Mouse (Mus musculus) brain, embryonic 14.5 days (tissue): Measurements from ENCODE around the gene 1600012H06Rik. TPM values are rescaled to one million over a fixed set of nuclear protein-coding genes. Genes with fewer than 3 reads are reported as not detected.
"Not testable (repeated sequence)": the region's sequence is repeated elsewhere in the genome, so short reads cannot be mapped to it uniquely, and the experiment has no call there.

ENCODE experiments used
- DNase-seq: peaks from one replicate; pipeline ENCODE4 v3.0.0-alpha.2; 2011; ENCODE audit warnings: low read depth
- CTCF ChIP-seq: fragments of 200-500 bp; IDR thresholded peaks from 2 replicates; pipeline ENCODE4 v1.5.1; 2012; ENCODE audit warnings: inconsistent platforms, mild to moderate bottlenecking, moderate library complexity, borderline replicate concordance; ENCODE audit not compliant: insufficient read depth, insufficient read length; ENCODE audit errors: extremely low read depth
- POLR2A ChIP-seq: fragments of 200-500 bp; IDR thresholded peaks from 2 replicates; pipeline ENCODE4 v1.6.1; 2012; ENCODE audit warnings: mild to moderate bottlenecking, inconsistent platforms, borderline replicate concordance; ENCODE audit not compliant: poor library complexity, insufficient read depth, insufficient read length, severe bottlenecking; ENCODE audit errors: extremely low read depth
- polyA plus RNA-seq: library from polyadenylated mRNA; depleted of rRNA; stranded (reverse); fragments of >200 nt; gene quantifications from 2 replicates; pipeline ENCODE4 v1.2.3, GENCODE M21; 2012

Gene 1600012H06Rik
- polyA plus RNA-seq, 1 experiment: 18.7 TPM

GRCm38 (mm10) chr17:14917866-14918265 is 25.1 kb upstream of the 1600012H06Rik start:
- DNase-seq: no peak
- TF ChIP-seq POLR2A (no peak), CTCF (no peak)

- no peak for TF ChIP-seq POLR2A
- no peak for TF ChIP-seq CTCF
- no peak for DNase-seq
Observed at GRCm38 (mm10) chr17:14921582-14921981, 21.4 kb upstream of the 1600012H06Rik start.

GRCm38 (mm10) chr17:14927644-14928218 is 15.3 kb upstream of the 1600012H06Rik start:
- no peak for TF ChIP-seq CTCF
- no peak for TF ChIP-seq POLR2A
- DNase-seq: no peak

DNA sequence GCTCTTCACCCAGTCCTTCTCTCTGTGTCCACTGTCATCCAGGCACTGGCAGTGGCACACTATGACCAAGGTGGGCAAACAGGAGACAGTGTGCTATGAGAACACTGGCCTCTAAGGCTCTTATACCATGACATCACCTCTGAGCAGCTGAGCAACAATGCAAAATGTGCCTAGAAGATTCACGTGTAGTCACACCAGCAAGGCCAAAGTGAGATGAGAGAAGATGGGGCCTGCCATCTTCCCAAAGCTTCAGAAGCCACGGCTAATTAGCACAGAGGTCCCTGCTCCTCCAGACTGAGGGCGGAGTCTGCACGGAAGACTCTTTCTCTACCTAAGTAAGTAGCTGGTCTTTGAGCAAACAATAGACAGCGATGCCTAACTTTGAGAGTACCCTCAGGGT is 14.4 kb upstream of the 1600012H06Rik start:
- no peak for TF ChIP-seq POLR2A
- TF ChIP-seq CTCF: no peak
- DNase-seq: no peak

- TF ChIP-seq POLR2A (no peak), CTCF (no peak)
- DNase-seq: no peak
Observed at GRCm38 (mm10) chr17:14930697-14931096, 12.3 kb upstream of the 1600012H06Rik start.

DNA sequence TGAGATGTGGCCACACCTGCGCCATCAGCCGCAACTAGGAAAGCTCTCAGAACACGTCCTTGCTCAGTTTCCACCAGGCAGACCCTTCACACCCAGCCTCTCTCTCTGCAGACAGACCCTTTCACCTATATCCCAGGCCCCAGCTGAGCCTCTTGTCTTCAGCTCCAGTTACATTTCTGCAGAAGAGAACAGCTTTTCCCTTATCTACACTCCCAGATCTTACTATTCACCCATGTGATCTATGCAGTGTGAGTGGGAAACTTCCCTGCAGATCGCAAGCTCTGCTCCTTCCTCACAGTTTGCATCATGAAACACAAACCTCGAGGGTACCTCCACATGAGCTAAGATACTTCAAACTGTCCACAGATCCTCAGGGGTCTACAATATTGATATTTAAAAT is 11.5 kb upstream of the 1600012H06Rik start:
- no peak for TF ChIP-seq CTCF
- TF ChIP-seq POLR2A: no peak
- DNase-seq: no peak

DNA sequence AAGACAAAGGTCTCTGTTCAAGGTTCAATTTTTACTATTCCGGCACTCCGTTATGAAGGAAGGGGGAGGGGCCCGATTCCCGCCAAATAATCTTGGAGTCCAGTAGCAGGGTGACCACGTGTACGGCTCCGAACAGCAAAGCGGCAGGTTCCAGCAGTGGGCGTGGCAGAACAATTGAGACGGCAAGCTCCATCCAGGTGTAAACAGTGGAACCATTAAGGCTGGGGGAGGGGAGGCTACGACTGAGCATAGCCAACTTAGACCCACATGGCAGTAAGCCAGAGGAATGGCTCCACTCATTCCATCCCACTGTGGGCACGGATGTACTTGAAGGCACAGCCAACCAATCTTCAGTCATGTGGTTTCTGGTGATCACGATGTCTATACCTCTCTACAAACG is 7.7 kb upstream of the 1600012H06Rik start:
- DNase-seq: not testable (repeated sequence)

DNA sequence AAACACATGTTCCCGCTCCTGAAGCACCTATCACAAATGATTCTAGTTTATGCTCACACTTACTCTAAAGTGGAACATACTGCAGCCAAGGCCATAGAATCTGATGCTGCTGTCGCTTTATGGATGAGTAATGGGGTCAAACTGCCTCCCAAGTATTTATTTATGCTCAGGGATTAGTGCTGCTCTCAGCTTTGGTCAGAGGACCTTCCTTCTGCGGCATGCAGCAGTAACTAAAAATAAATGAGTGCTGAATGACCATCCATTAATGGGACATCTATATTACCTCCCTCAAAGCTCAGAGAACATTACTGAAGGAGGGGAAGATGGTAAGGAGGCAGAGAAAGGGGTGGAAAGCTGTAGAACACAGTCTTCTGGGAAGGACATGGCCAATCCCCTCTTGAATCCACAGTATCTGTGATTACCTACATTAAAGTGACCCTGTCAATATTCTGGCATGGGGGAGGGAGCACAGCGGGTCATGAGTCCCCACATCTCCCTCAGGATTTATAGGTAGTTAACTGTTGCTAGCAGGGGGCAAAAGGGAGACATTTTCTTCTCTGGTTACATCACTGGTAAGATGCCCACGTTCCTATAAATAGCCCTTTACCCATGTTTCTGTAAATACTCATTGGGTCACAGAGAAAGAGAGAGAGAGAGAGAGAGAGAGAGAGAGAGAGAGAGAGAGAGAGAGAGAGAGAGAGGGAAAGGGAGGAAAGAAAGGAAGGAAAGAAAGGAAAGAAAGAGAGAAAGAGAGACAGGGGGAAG is 7.0 kb upstream of the 1600012H06Rik start:
- TF ChIP-seq CTCF (no peak), POLR2A (no peak)
- no peak for DNase-seq

GRCm38 (mm10) chr17:14942181-14942580 is 803 bp upstream of the 1600012H06Rik start:
- DNase-seq: not testable (repeated sequence)

GRCm38 (mm10) chr17:14943729-14944059 is 710 bp downstream of the 1600012H06Rik start:
- TF ChIP-seq CTCF (no peak), POLR2A (no peak)

DNA sequence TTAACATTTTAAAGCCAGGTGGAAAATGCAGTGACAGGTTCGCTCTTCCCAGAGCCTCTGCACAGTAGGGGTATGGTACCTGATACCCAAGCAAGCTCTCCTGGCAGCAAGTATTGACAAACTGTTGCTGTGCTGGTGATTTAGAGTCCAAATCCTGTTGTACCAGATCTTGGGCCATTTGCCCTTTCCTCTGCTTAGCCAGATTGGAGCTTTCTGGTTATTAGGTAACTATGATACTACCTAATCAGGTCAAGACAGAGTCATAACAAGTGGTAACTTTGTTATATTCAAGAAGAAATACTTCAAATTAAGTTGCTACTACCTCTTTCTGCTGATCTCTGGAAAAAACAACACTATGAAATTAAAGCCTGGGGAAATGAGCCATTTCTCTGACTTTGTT is 1.6 kb downstream of the 1600012H06Rik start:
- DNase-seq: no peak
- TF ChIP-seq POLR2A (no peak), CTCF (no peak)

More at GRCm38 (mm10) chr17:14943729-14944059, 710 bp downstream of the 1600012H06Rik start:
- DNase-seq: peak; percentile 3

DNA sequence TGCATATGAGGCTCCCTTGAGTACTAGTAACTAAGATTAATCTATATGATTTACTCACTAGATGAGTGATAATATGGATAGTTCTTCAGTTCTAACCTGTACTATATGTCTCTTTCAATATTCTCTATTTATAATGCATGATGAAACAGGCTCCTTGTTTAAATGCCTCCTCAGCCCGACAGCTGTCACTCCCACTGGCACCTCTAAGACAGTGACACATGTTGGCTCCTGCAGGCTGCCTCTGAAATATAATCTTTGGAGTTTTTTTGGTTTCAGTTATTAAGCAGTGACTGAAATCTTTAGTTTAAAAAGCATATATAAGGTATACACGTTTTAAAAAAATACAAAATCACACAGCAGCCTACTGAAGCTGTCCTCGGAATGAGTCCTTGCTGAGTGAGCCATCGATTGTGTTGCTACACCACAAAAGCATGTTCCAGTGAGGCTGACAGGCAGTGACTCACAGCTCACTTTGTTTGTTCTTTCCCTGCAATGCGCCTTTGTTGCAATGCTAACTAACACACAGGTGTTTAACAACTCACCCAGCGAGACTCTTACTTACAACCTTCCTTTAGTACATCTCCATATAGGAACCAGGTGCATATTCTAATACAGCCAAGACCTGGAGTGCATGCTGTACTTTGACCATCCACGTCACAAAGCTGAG is 6.3 kb downstream of the 1600012H06Rik start:
- no peak for TF ChIP-seq POLR2A
- TF ChIP-seq CTCF: no peak
- DNase-seq: no peak
